8 mouse cellular contexts compared by ENCODE assay signal in genomic region chr19:10867946-10868622, GRCm38 (mm10). TPM values are rescaled to one million over a fixed set of nuclear protein-coding genes. Genes with fewer than 3 reads are reported as not detected.
DNase-seq lines count a peak whose midpoint lies in the region; ATAC-seq lines count a peak whose summit lies in the region.

No protein-coding gene starts in this region.

- H3K27ac ChIP-seq in heart, embryonic 15.5 days = no peak overlapping the region
- no peak overlapping the region for H3K27ac ChIP-seq in brown adipose tissue, adult 24 weeks (replicated peaks; ENCODE audit: low read depth, low read length)
- no peak overlapping the region for H3K27ac ChIP-seq in hindbrain, embryonic 11.5 days (ENCODE audit: low read depth, low read length)
- peak overlapping the region; percentile 92 for H3K27ac ChIP-seq in midbrain, embryonic 13.5 days

- H3K27me3 ChIP-seq in heart, embryonic 15.5 days = no peaks in the 10 kb centered on the region
- H3K27me3 ChIP-seq in hindbrain, embryonic 11.5 days (ENCODE audit: control insufficient read depth, insufficient read depth, low read length) = no peaks in the 10 kb centered on the region
- H3K27me3 ChIP-seq in midbrain, embryonic 13.5 days = no peaks in the 10 kb centered on the region

- H3K4me1 ChIP-seq in heart, embryonic 15.5 days (replicated peaks) = peaks cover 19% of the 10 kb centered on the region
- peaks cover 4% of the 10 kb centered on the region; the same call in 1 of the 2 replicates for H3K4me1 ChIP-seq in brown adipose tissue, adult 24 weeks (ENCODE audit: control insufficient read depth, insufficient read depth, insufficient read length, low read length)
- 0 out of 2 replicates have a peak, but pooled peaks cover 4% of the 10 kb centered on the region for H3K4me1 ChIP-seq in hindbrain, embryonic 11.5 days (replicated peaks; ENCODE audit: control insufficient read depth, insufficient read depth, low read length)
- peaks cover 37% of the 10 kb centered on the region for H3K4me1 ChIP-seq in midbrain, embryonic 13.5 days (replicated peaks)

- WGBS in heart, embryonic 15.5 days = 35% methylated on average over 5 of the region's 5 CpGs
- WGBS in hindbrain, embryonic 11.5 days = 31% methylated on average over 5 of the region's 5 CpGs
- 33% methylated on average over 5 of the region's 5 CpGs for WGBS in midbrain, embryonic 13.5 days

- no peaks in the 10 kb centered on the region for H3K9me3 ChIP-seq in heart, embryonic 15.5 days (replicated peaks)
- H3K9me3 ChIP-seq in hindbrain, embryonic 11.5 days (ENCODE audit: control insufficient read depth, low read length) = no peaks in the 10 kb centered on the region
- H3K9me3 ChIP-seq in midbrain, embryonic 13.5 days = no peaks in the 10 kb centered on the region

- no peak for ATAC-seq in heart, embryonic 15.5 days (replicated peaks; ENCODE audit: insufficient number of reproducible peaks, insufficient read depth, low FRiP score, low read depth)
- ATAC-seq in hindbrain, embryonic 11.5 days (ENCODE audit: low FRiP score) = no peak
- no peak for ATAC-seq in midbrain, embryonic 13.5 days
- ATAC-seq in megakaryocyte, adult 5-6 weeks (ENCODE audit: poor library complexity, severe bottlenecking) = no peak

- peak overlapping the region; percentile 81 for H3K4me3 ChIP-seq in heart, embryonic 15.5 days
- peak overlapping the region; percentile 76 for H3K4me3 ChIP-seq in brown adipose tissue, adult 24 weeks (ENCODE audit: insufficient read depth, low read depth, low read length)
- H3K4me3 ChIP-seq in hindbrain, embryonic 11.5 days (ENCODE audit: low read depth, low read length) = peak overlapping the region; percentile 75
- peak overlapping the region; percentile 90 for H3K4me3 ChIP-seq in midbrain, embryonic 13.5 days (replicated peaks)

- H3K36me3 ChIP-seq in heart, embryonic 15.5 days = peaks cover 54% of the 10 kb centered on the region
- H3K36me3 ChIP-seq in hindbrain, embryonic 11.5 days (ENCODE audit: control insufficient read depth, insufficient read depth, low read length) = peaks cover 11% of the 10 kb centered on the region; the same call in 1 of the 2 replicates
- H3K36me3 ChIP-seq in midbrain, embryonic 13.5 days = peaks cover 63% of the 10 kb centered on the region

- H3K4me2 ChIP-seq in heart, embryonic 15.5 days = peak overlapping the region; percentile 79
- H3K4me2 ChIP-seq in hindbrain, embryonic 11.5 days (replicated peaks; ENCODE audit: low read depth, low read length) = peak overlapping the region; percentile 87
- peak overlapping the region; percentile 73 for H3K4me2 ChIP-seq in midbrain, embryonic 13.5 days (replicated peaks)

- DNase-seq in heart, postnatal 36 days = no peak
- no peak for DNase-seq in hindbrain, embryonic 11.5 days (ENCODE audit: low spot score)
- no peak for DNase-seq in ovary, postnatal 36 days (ENCODE audit: low spot score)
- no peak for DNase-seq in lung, postnatal 10 days

- peak overlapping the region; percentile 11; the same call in 1 of the 2 replicates for H3K9ac ChIP-seq in heart, embryonic 15.5 days
- H3K9ac ChIP-seq in hindbrain, embryonic 11.5 days (ENCODE audit: low read depth, low read length) = peak overlapping the region; percentile 86
- H3K9ac ChIP-seq in midbrain, embryonic 13.5 days (replicated peaks) = peak overlapping the region; percentile 91

- intact Hi-C loops in heart, postnatal 36 days (cut with DNase I) = no loop called here

RNA-seq across cellular contexts. Expression of gene Tmem132a, which starts 1.7 kb away (rescaled TPM):
- polyA plus RNA-seq in heart, embryonic 15.5 days (2015; fragmentation: Nextera tagmentation; extraction: Ambion mirVana) = 40.8 and 48.7 TPM in 2 replicates
- 10 to 100 TPM; 12.4 to 14.8 TPM for total RNA-seq in heart, postnatal 36 days (2021)
- 1.7 and 2.1 TPM in 2 replicates for polyA plus RNA-seq in brown adipose tissue, adult 24 weeks (2012; ENCODE audit: insufficient read depth, insufficient read length, missing spikeins)
- 56.2 and 61.3 TPM in 2 replicates for polyA plus RNA-seq in hindbrain, embryonic 11.5 days (2014; fragmentation: Nextera tagmentation; extraction: Ambion mirVana)
- polyA plus RNA-seq in midbrain, embryonic 13.5 days (2015; fragmentation: Nextera tagmentation; extraction: Ambion mirVana) = 196 and 215 TPM in 2 replicates
- 0.11 and 0.21 TPM in 2 replicates for total RNA-seq in megakaryocyte, adult 5-6 weeks (2015)
- 0.33 and 0.70 TPM in 2 replicates for total RNA-seq in megakaryocyte, adult 5-6 weeks (2017)

RNA-seq across cellular contexts. Expression of gene Tmem109, which starts 13.7 kb away (rescaled TPM):
- 93.2 and 106 TPM in 2 replicates for polyA plus RNA-seq in heart, embryonic 15.5 days (2015; fragmentation: Nextera tagmentation; extraction: Ambion mirVana)
- total RNA-seq in heart, postnatal 36 days (2021) = 100 to 1,000 TPM in 1 of 2 experiments, 10 to 100 TPM in 1; 97.4 to 107 TPM
- polyA plus RNA-seq in brown adipose tissue, adult 24 weeks (2012; ENCODE audit: insufficient read depth, insufficient read length, missing spikeins) = 75.1 and 80.3 TPM in 2 replicates
- polyA plus RNA-seq in hindbrain, embryonic 11.5 days (2014; fragmentation: Nextera tagmentation; extraction: Ambion mirVana) = 44.1 and 44.9 TPM in 2 replicates
- polyA plus RNA-seq in midbrain, embryonic 13.5 days (2015; fragmentation: Nextera tagmentation; extraction: Ambion mirVana) = 34.4 and 35.0 TPM in 2 replicates
- 76.9 and 81.2 TPM in 2 replicates for total RNA-seq in megakaryocyte, adult 5-6 weeks (2015)
- 74.7 and 80.9 TPM in 2 replicates for total RNA-seq in megakaryocyte, adult 5-6 weeks (2017)

RNA-seq across cellular contexts. Expression of gene Prpf19, which starts 26.9 kb away (rescaled TPM):
- polyA plus RNA-seq in heart, embryonic 15.5 days (2015; fragmentation: Nextera tagmentation; extraction: Ambion mirVana) = 29.4 and 31.2 TPM in 2 replicates
- total RNA-seq in heart, postnatal 36 days (2021) = 100 to 1,000 TPM; 218 to 273 TPM
- 64.9 and 65.6 TPM in 2 replicates for polyA plus RNA-seq in brown adipose tissue, adult 24 weeks (2012; ENCODE audit: insufficient read depth, insufficient read length, missing spikeins)
- polyA plus RNA-seq in hindbrain, embryonic 11.5 days (2014; fragmentation: Nextera tagmentation; extraction: Ambion mirVana) = 50.4 and 58.6 TPM in 2 replicates
- 45.4 and 49.5 TPM in 2 replicates for polyA plus RNA-seq in midbrain, embryonic 13.5 days (2015; fragmentation: Nextera tagmentation; extraction: Ambion mirVana)
- total RNA-seq in megakaryocyte, adult 5-6 weeks (2015) = 34.1 and 36.1 TPM in 2 replicates
- total RNA-seq in megakaryocyte, adult 5-6 weeks (2017) = 69.0 and 76.2 TPM in 2 replicates

RNA-seq across cellular contexts. Expression of gene Slc15a3, which starts 28.6 kb away (rescaled TPM):
- polyA plus RNA-seq in heart, embryonic 15.5 days (2015; fragmentation: Nextera tagmentation; extraction: Ambion mirVana) = 0.30 and 0.99 TPM in 2 replicates
- 1 to 10 TPM; 2.2 to 2.4 TPM for total RNA-seq in heart, postnatal 36 days (2021)
- polyA plus RNA-seq in brown adipose tissue, adult 24 weeks (2012; ENCODE audit: insufficient read depth, insufficient read length, missing spikeins) = 2.1 and 2.4 TPM in 2 replicates
- polyA plus RNA-seq in hindbrain, embryonic 11.5 days (2014; fragmentation: Nextera tagmentation; extraction: Ambion mirVana) = 0.13 and 0.37 TPM in 2 replicates
- 0.28 and 0.59 TPM in 2 replicates for polyA plus RNA-seq in midbrain, embryonic 13.5 days (2015; fragmentation: Nextera tagmentation; extraction: Ambion mirVana)
- total RNA-seq in megakaryocyte, adult 5-6 weeks (2015) = 31.4 and 31.6 TPM in 2 replicates
- total RNA-seq in megakaryocyte, adult 5-6 weeks (2017) = 18.0 and 20.2 TPM in 2 replicates

RNA-seq across cellular contexts. Expression of gene Cd6, which starts 38.2 kb away (rescaled TPM):
- 0.56 TPM in 1 of 2 replicates, not detected in the other for polyA plus RNA-seq in heart, embryonic 15.5 days (2015; fragmentation: Nextera tagmentation; extraction: Ambion mirVana)
- total RNA-seq in heart, postnatal 36 days (2021) = under 1 TPM; 0.08 to 0.31 TPM
- not detected in 2 replicates for polyA plus RNA-seq in brown adipose tissue, adult 24 weeks (2012; ENCODE audit: insufficient read depth, insufficient read length, missing spikeins)
- not detected in 2 replicates for polyA plus RNA-seq in hindbrain, embryonic 11.5 days (2014; fragmentation: Nextera tagmentation; extraction: Ambion mirVana)
- not detected in 2 replicates for polyA plus RNA-seq in midbrain, embryonic 13.5 days (2015; fragmentation: Nextera tagmentation; extraction: Ambion mirVana)
- total RNA-seq in megakaryocyte, adult 5-6 weeks (2015) = 1.0 TPM in 1 of 2 replicates, not detected in the other
- total RNA-seq in megakaryocyte, adult 5-6 weeks (2017) = 0.26 and 0.37 TPM in 2 replicates

Comparison
In these comparisons a context has a peak if more than half of its experiments do, and no peak if none do; other contexts are left out.
1. H3K9ac ChIP-seq: peak in every context shown above with its lines; median percentile 91 in midbrain, embryonic 13.5 days; 86 in hindbrain, embryonic 11.5 days; 11 in heart, embryonic 15.5 days.
2. RNA of gene Tmem132a, which starts 1.7 kb away (polyA plus RNA-seq): 196 to 215 TPM in midbrain, embryonic 13.5 days, 56.2 to 61.3 TPM in hindbrain, embryonic 11.5 days and 40.8 to 48.7 TPM in heart, embryonic 15.5 days; 1.7 to 2.1 TPM in brown adipose tissue, adult 24 weeks; every median in the first group is over 10 times any median in the second.
3. Peak in every context shown above with its lines, with median percentiles within 50 percentile points of each other: H3K4me2 ChIP-seq and H3K4me3 ChIP-seq.